Mouse (Mus musculus) E14TG2a.4 (cell line): Measurements from ENCODE around the gene Pik3r6.

ENCODE experiments used
- CTCF ChIP-seq: conservative IDR thresholded peaks from 2 replicates; pipeline ENCODE4 v1.5.1; 2014; ENCODE audit warnings: low read length
- POU5F1 ChIP-seq: IDR thresholded peaks from 2 replicates; pipeline ENCODE4 v1.6.1; 2014; ENCODE audit warnings: low read length, borderline replicate concordance

DNA sequence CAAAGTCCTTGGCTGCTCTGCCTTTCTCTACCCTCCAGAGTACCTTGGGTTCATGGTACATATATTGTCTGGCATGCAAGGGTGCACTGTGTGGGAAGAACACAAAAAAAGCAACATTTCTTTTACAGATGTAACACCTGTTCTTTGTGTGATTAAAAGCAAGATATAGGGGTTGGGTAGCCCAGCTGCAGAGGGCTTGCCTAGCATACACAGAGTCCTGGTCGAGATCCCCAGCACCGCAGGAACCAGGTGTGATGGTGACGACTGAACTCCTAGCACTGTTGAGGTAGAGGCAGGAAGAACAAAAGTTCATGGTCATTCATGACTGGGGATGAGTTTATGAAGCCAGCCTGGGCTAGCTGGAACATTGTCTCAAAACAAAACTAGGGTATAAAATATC is 40.1 kb upstream of the Pik3r6 start:
- no peak for TF ChIP-seq CTCF
- no peak for TF ChIP-seq POU5F1
